Mouse (Mus musculus): Measurements from ENCODE around the gene Rps6ka5. TPM values are rescaled to one million over a fixed set of nuclear protein-coding genes. Genes with fewer than 3 reads are reported as not detected.

Rps6ka5 gene
- polyA plus RNA-seq, 1 experiment from 2014 or later = 5.7 TPM

GRCm38 (mm10) chr12:100636299-100636633 is 90.5 kb downstream of the Rps6ka5 start:
- H3K27me3 ChIP-seq = no peaks in the 10 kb centered on the region
- no peak overlapping the region for H3K9ac ChIP-seq
- H3K36me3 ChIP-seq = no peaks in the 10 kb centered on the region
- H3K9me3 ChIP-seq = no peaks in the 10 kb centered on the region
- WGBS = 95% methylated on average over 2 of the region's 2 CpGs
- no peak overlapping the region for H3K4me3 ChIP-seq
- ATAC-seq (ENCODE audit: low FRiP score, low read depth) = no peak
- peaks cover 4% of the 10 kb centered on the region; the same call in 1 of the 2 replicates for H3K4me1 ChIP-seq
- H3K27ac ChIP-seq = no peak overlapping the region
- no peak overlapping the region for H3K4me2 ChIP-seq (replicated peaks)

GRCm38 (mm10) chr12:100635601-100636298 is 91.0 kb downstream of the Rps6ka5 start:
- Histone ChIP-seq H3K9me3 (no peaks in the 10 kb centered on the region), H3K36me3 (no peaks in the 10 kb centered on the region), H3K4me3 (no peak overlapping the region), H3K27ac (no peak overlapping the region), H3K4me2 (replicated peaks) (no peak overlapping the region), H3K4me1 (peaks cover 4% of the 10 kb centered on the region; the same call in 1 of the 2 replicates), H3K9ac (no peak overlapping the region), H3K27me3 (no peaks in the 10 kb centered on the region)
- WGBS = 88% methylated on average over 6 of the region's 6 CpGs
- ATAC-seq (ENCODE audit: low FRiP score, low read depth) = no peak

GRCm38 (mm10) chr12:100633231-100633630 is 93.6 kb downstream of the Rps6ka5 start:
- H3K9ac ChIP-seq = no peak overlapping the region
- no peak overlapping the region for H3K4me2 ChIP-seq (replicated peaks)
- ATAC-seq (ENCODE audit: low FRiP score, low read depth) = no peak
- no peaks in the 10 kb centered on the region for H3K36me3 ChIP-seq
- no peak overlapping the region for H3K27ac ChIP-seq
- H3K4me3 ChIP-seq = no peak overlapping the region
- H3K4me1 ChIP-seq = peaks cover 8% of the 10 kb centered on the region; the same call in 1 of the 2 replicates
- WGBS = 85% methylated on average over 3 of the region's 3 CpGs
- no peaks in the 10 kb centered on the region for H3K9me3 ChIP-seq
- no peaks in the 10 kb centered on the region for H3K27me3 ChIP-seq

GRCm38 (mm10) chr12:100631286-100631685 is 95.5 kb downstream of the Rps6ka5 start:
- Histone ChIP-seq H3K4me2 (replicated peaks) (no peak overlapping the region), H3K4me3 (no peak overlapping the region), H3K36me3 (no peaks in the 10 kb centered on the region), H3K27ac (no peak overlapping the region), H3K9me3 (no peaks in the 10 kb centered on the region), H3K9ac (no peak overlapping the region), H3K27me3 (no peaks in the 10 kb centered on the region), H3K4me1 (peaks cover 23% of the 10 kb centered on the region)
- WGBS = 89% methylated on average over 7 of the region's 7 CpGs
- no peak for ATAC-seq (ENCODE audit: low FRiP score, low read depth)

GRCm38 (mm10) chr12:100629126-100629920 is 97.5 kb downstream of the Rps6ka5 start:
- Histone ChIP-seq H3K4me3 (no peak overlapping the region), H3K9me3 (no peaks in the 10 kb centered on the region)
- 58% methylated on average over 6 of the region's 6 CpGs for WGBS

GRCm38 (mm10) chr12:100626991-100627677 is 99.6 kb downstream of the Rps6ka5 start:
- H3K4me1 ChIP-seq = peaks cover 36% of the 10 kb centered on the region
- no peak overlapping the region for H3K9ac ChIP-seq
- no peak overlapping the region for H3K4me2 ChIP-seq (replicated peaks)
- H3K4me3 ChIP-seq = no peak overlapping the region
- peak; percentile 79; the same call in 1 of the 2 replicates for ATAC-seq (ENCODE audit: low FRiP score, low read depth)
- no peaks in the 10 kb centered on the region for H3K36me3 ChIP-seq
- peak overlapping the region; percentile 81 for H3K27ac ChIP-seq
- no peaks in the 10 kb centered on the region for H3K9me3 ChIP-seq
- 6% methylated on average over 1 of the region's 1 CpGs for WGBS
- H3K27me3 ChIP-seq = no peaks in the 10 kb centered on the region

More at GRCm38 (mm10) chr12:100629126-100629920, 97.5 kb downstream of the Rps6ka5 start:
- no peaks in the 10 kb centered on the region for H3K36me3 ChIP-seq
- ATAC-seq (ENCODE audit: low FRiP score, low read depth) = no peak
- peaks cover 36% of the 10 kb centered on the region for H3K4me1 ChIP-seq
- H3K4me2 ChIP-seq (replicated peaks) = no peak overlapping the region
- no peaks in the 10 kb centered on the region for H3K27me3 ChIP-seq
- no peak overlapping the region for H3K27ac ChIP-seq
- H3K9ac ChIP-seq = no peak overlapping the region

- no peak overlapping the region for H3K9ac ChIP-seq
- no peaks in the 10 kb centered on the region for H3K27me3 ChIP-seq
- no peaks in the 10 kb centered on the region for H3K9me3 ChIP-seq
- no peaks in the 10 kb centered on the region for H3K36me3 ChIP-seq
- peaks cover 36% of the 10 kb centered on the region for H3K4me1 ChIP-seq
- ATAC-seq (ENCODE audit: low FRiP score, low read depth) = no peak; the same call in 1 of the 2 replicates
- peak overlapping the region; percentile 81 for H3K27ac ChIP-seq
- 46% methylated on average over 4 of the region's 4 CpGs for WGBS
- H3K4me3 ChIP-seq = no peak overlapping the region
- no peak overlapping the region for H3K4me2 ChIP-seq (replicated peaks)
Measured at GRCm38 (mm10) chr12:100626273-100626990, 100.4 kb downstream of the Rps6ka5 start.

- H3K27me3 ChIP-seq = no peaks in the 10 kb centered on the region
- no peak overlapping the region for H3K4me3 ChIP-seq
- ATAC-seq (ENCODE audit: low FRiP score, low read depth) = peak; percentile 52; the same call in 1 of the 2 replicates
- no peak overlapping the region for H3K9ac ChIP-seq
- 49% methylated on average over 3 of the region's 3 CpGs for WGBS
- peaks cover 35% of the 10 kb centered on the region for H3K4me1 ChIP-seq
- H3K4me2 ChIP-seq (replicated peaks) = no peak overlapping the region
- no peaks in the 10 kb centered on the region for H3K9me3 ChIP-seq
- H3K27ac ChIP-seq = no peak overlapping the region
- no peaks in the 10 kb centered on the region for H3K36me3 ChIP-seq
Measured at GRCm38 (mm10) chr12:100624854-100625447, 101.8 kb downstream of the Rps6ka5 start.

GRCm38 (mm10) chr12:100615251-100615650 is 111.5 kb downstream of the Rps6ka5 start:
- H3K4me1 ChIP-seq = 0 out of 2 replicates have a peak, but pooled peaks cover 4% of the 10 kb centered on the region
- ATAC-seq (ENCODE audit: low FRiP score, low read depth) = no peak
- H3K36me3 ChIP-seq = no peaks in the 10 kb centered on the region
- no peak overlapping the region for H3K9ac ChIP-seq
- H3K4me3 ChIP-seq = no peak overlapping the region
- H3K9me3 ChIP-seq = no peaks in the 10 kb centered on the region
- H3K27ac ChIP-seq = no peak overlapping the region
- H3K4me2 ChIP-seq (replicated peaks) = no peak overlapping the region
- no peaks in the 10 kb centered on the region for H3K27me3 ChIP-seq
- WGBS = 79% methylated on average over 2 of the region's 2 CpGs

GRCm38 (mm10) chr12:100613878-100614277 is 112.9 kb downstream of the Rps6ka5 start:
- WGBS = 69% methylated on average over 2 of the region's 2 CpGs
- peaks cover 11% of the 10 kb centered on the region for H3K4me1 ChIP-seq

GRCm38 (mm10) chr12:100613192-100613700 is 113.5 kb downstream of the Rps6ka5 start:
- ATAC-seq (ENCODE audit: low FRiP score, low read depth) = no peak
- Histone ChIP-seq H3K36me3 (no peaks in the 10 kb centered on the region), H3K27ac (no peak overlapping the region), H3K27me3 (no peaks in the 10 kb centered on the region), H3K9me3 (no peaks in the 10 kb centered on the region), H3K9ac (no peak overlapping the region), H3K4me2 (replicated peaks) (no peak overlapping the region), H3K4me3 (no peak overlapping the region), H3K4me1 (peaks cover 11% of the 10 kb centered on the region)
- 78% methylated on average over 5 of the region's 5 CpGs for WGBS

More at GRCm38 (mm10) chr12:100613878-100614277, 112.9 kb downstream of the Rps6ka5 start:
- Histone ChIP-seq H3K27me3 (no peaks in the 10 kb centered on the region), H3K4me3 (no peak overlapping the region), H3K36me3 (no peaks in the 10 kb centered on the region), H3K9me3 (no peaks in the 10 kb centered on the region), H3K27ac (no peak overlapping the region), H3K4me2 (replicated peaks) (no peak overlapping the region), H3K9ac (no peak overlapping the region)
- no peak for ATAC-seq (ENCODE audit: low FRiP score, low read depth)
